Mouse (Mus musculus) kidney, embryonic 14.5 days (tissue): ENCODE data around the gene Sbno2. TPM values are rescaled to one million over a fixed set of nuclear protein-coding genes. Genes with fewer than 3 reads are reported as not detected.

Experiments used
- ATAC-seq: fragments of 200-750 bp; cut with Nextera tagmentation; 2 replicates; pipeline ENCODE4 v1.8.0; 2017; ENCODE audit warnings: moderate number of reproducible peaks, mild to moderate bottlenecking, moderate TSS enrichment, moderate library complexity; ENCODE audit not compliant: low FRiP score, low TSS enrichment
- H3K27ac ChIP-seq: fragments of 300-500 bp; sonication (generic); 2 replicates; pipeline ENCODE4 v1.5.1; 2014; ENCODE audit warnings: low read depth, mild to moderate bottlenecking, low read length, moderate library complexity, mixed read lengths
- H3K27me3 ChIP-seq: fragments of 300-500 bp; sonication (generic); 2 replicates; pipeline ENCODE4 v1.6.1; 2014; ENCODE audit warnings: mild to moderate bottlenecking, low read length; ENCODE audit not compliant: control insufficient read depth, insufficient read depth
- H3K36me3 ChIP-seq: fragments of 300-500 bp; sonication (generic); 2 replicates; pipeline ENCODE4 v1.6.1; 2014; ENCODE audit warnings: low read length, mixed read lengths; ENCODE audit not compliant: control insufficient read depth, insufficient read depth
- H3K4me1 ChIP-seq: fragments of 300-500 bp; sonication (generic); 2 replicates; pipeline ENCODE4 v1.6.1; 2014; ENCODE audit warnings: low read length, mixed read lengths; ENCODE audit not compliant: control insufficient read depth, insufficient read depth
- H3K4me2 ChIP-seq: fragments of 300-500 bp; sonication (generic); replicated peaks from 2 replicates; pipeline ENCODE4 v1.6.1; 2014; ENCODE audit warnings: low read depth, mild to moderate bottlenecking, low read length
- H3K4me3 ChIP-seq: fragments of 300-500 bp; sonication (generic); 2 replicates; pipeline ENCODE4 v1.5.1; 2014; ENCODE audit warnings: mild to moderate bottlenecking, low read length
- H3K9ac ChIP-seq: fragments of 300-500 bp; sonication (generic); 2 replicates; pipeline ENCODE4 v1.6.1; 2014; ENCODE audit warnings: low read depth, mild to moderate bottlenecking, low read length, moderate library complexity
- H3K9me3 ChIP-seq: fragments of 300-500 bp; sonication (generic); 2 replicates; pipeline ENCODE4 v1.6.1; 2016; ENCODE audit warnings: low read length; ENCODE audit not compliant: control insufficient read depth
- WGBS: fragments of 180-500 bp; shearing (Covaris S2); extraction: QIAGEN DNeasy Blood & Tissue Kit; methylation state at CpG from one replicate; pipeline ENCODE4 v1.1.7; 2014; 5-methylcytosine and 5-hydroxymethylcytosine counted together
- polyA plus RNA-seq: library from polyadenylated mRNA; unstranded; fragments of >200 nt; fragmentation: Nextera tagmentation; extraction: Ambion mirVana; gene quantifications from 2 replicates; pipeline ENCODE4 v1.2.1, GENCODE M21; 2014

Gene Sbno2
- polyA plus RNA-seq, 1 experiment from 2014 or later = 14.8 TPM

- no peaks in the 10 kb centered on the region for H3K27me3 ChIP-seq
- H3K4me3 ChIP-seq = no peak overlapping the region
- no peak overlapping the region for H3K27ac ChIP-seq
These were observed 555 bp upstream of the Sbno2 start for GRCm38 (mm10) chr10:80105926-80106325.

GRCm38 (mm10) chr10:80104181-80104580 is 1.2 kb downstream of the Sbno2 start:
- no peak overlapping the region for H3K4me3 ChIP-seq
- H3K9me3 ChIP-seq = no peaks in the 10 kb centered on the region
- 76% methylated on average over 3 of the region's 3 CpGs for WGBS
- H3K27me3 ChIP-seq = no peaks in the 10 kb centered on the region
- H3K27ac ChIP-seq = no peak overlapping the region
- H3K4me1 ChIP-seq = peaks cover 20% of the 10 kb centered on the region
- ATAC-seq = no peak
- no peaks in the 10 kb centered on the region for H3K36me3 ChIP-seq
- no peak overlapping the region for H3K9ac ChIP-seq
- no peak overlapping the region for H3K4me2 ChIP-seq

More at GRCm38 (mm10) chr10:80105926-80106325, 555 bp upstream of the Sbno2 start:
- no peaks in the 10 kb centered on the region for H3K9me3 ChIP-seq
- peaks cover 15% of the 10 kb centered on the region for H3K4me1 ChIP-seq
- H3K4me2 ChIP-seq = no peak overlapping the region
- ATAC-seq = no peak
- 73% methylated on average over 5 of the region's 5 CpGs for WGBS
- H3K9ac ChIP-seq = no peak overlapping the region
- H3K36me3 ChIP-seq = no peaks in the 10 kb centered on the region

- 83% methylated on average over 2 of the region's 2 CpGs for WGBS
- H3K4me2 ChIP-seq = no peak overlapping the region; the same call in 1 of the 2 replicates
- H3K9me3 ChIP-seq = no peaks in the 10 kb centered on the region
- H3K4me1 ChIP-seq = peaks cover 20% of the 10 kb centered on the region
- H3K36me3 ChIP-seq = no peaks in the 10 kb centered on the region
- H3K9ac ChIP-seq = 0 out of 2 replicates have a peak overlapping the region, but pooled peaks have one; percentile 91
- ATAC-seq = no peak
- H3K27me3 ChIP-seq = no peaks in the 10 kb centered on the region
- H3K27ac ChIP-seq = peak overlapping the region; percentile 73
- H3K4me3 ChIP-seq = peak overlapping the region; percentile 95; the same call in 1 of the 2 replicates
These were observed 2.3 kb downstream of the Sbno2 start for GRCm38 (mm10) chr10:80103032-80103431.

- peaks cover 25% of the 10 kb centered on the region for H3K4me1 ChIP-seq
These were observed 3.0 kb downstream of the Sbno2 start for GRCm38 (mm10) chr10:80102216-80102915.

GRCm38 (mm10) chr10:80100982-80101381 is 4.4 kb downstream of the Sbno2 start:
- H3K4me1 ChIP-seq = peaks cover 31% of the 10 kb centered on the region
- no peaks in the 10 kb centered on the region for H3K27me3 ChIP-seq
- peak; percentile 14; the same call in 1 of the 2 replicates for ATAC-seq
- peak overlapping the region; percentile 95; the same call in 1 of the 2 replicates for H3K4me3 ChIP-seq
- H3K4me2 ChIP-seq = peak overlapping the region; percentile 92
- no peaks in the 10 kb centered on the region for H3K9me3 ChIP-seq
- no peak overlapping the region for H3K27ac ChIP-seq
- WGBS = 30% methylated on average over 11 of the region's 11 CpGs
- no peak overlapping the region for H3K9ac ChIP-seq
- H3K36me3 ChIP-seq = no peaks in the 10 kb centered on the region

More at GRCm38 (mm10) chr10:80102216-80102915, 3.0 kb downstream of the Sbno2 start:
- H3K36me3 ChIP-seq = no peaks in the 10 kb centered on the region
- under 1% methylated on average over 58 of the region's 59 CpGs for WGBS
- peak overlapping the region; percentile 92 for H3K4me2 ChIP-seq
- peak overlapping the region; percentile 91 for H3K9ac ChIP-seq
- peak; percentile 86 for ATAC-seq
- H3K27me3 ChIP-seq = no peaks in the 10 kb centered on the region
- peak overlapping the region; percentile 73 for H3K27ac ChIP-seq
- H3K4me3 ChIP-seq = peak overlapping the region; percentile 95
- no peaks in the 10 kb centered on the region for H3K9me3 ChIP-seq

- Histone ChIP-seq H3K36me3 (no peaks in the 10 kb centered on the region), H3K27ac (no peak overlapping the region), H3K9ac (no peak overlapping the region), H3K9me3 (no peaks in the 10 kb centered on the region), H3K4me1 (peaks cover 34% of the 10 kb centered on the region), H3K4me3 (no peak overlapping the region), H3K4me2 (no peak overlapping the region), H3K27me3 (no peaks in the 10 kb centered on the region)
- no peak for ATAC-seq
- WGBS = 86% methylated on average over 5 of the region's 5 CpGs
These were observed 6.7 kb downstream of the Sbno2 start for GRCm38 (mm10) chr10:80098630-80099029.

- H3K9ac ChIP-seq = no peak overlapping the region
- H3K27ac ChIP-seq = no peak overlapping the region; the same call in 1 of the 2 replicates
- H3K4me1 ChIP-seq = peaks cover 29% of the 10 kb centered on the region
- no peak overlapping the region for H3K4me2 ChIP-seq
- WGBS = 23% methylated on average over 7 of the region's 7 CpGs
- ATAC-seq = no peak
- no peaks in the 10 kb centered on the region for H3K9me3 ChIP-seq
- H3K36me3 ChIP-seq = no peaks in the 10 kb centered on the region
- H3K27me3 ChIP-seq = no peaks in the 10 kb centered on the region
- no peak overlapping the region for H3K4me3 ChIP-seq
These were observed 8.1 kb downstream of the Sbno2 start for GRCm38 (mm10) chr10:80097275-80097674.

GRCm38 (mm10) chr10:80095547-80095946 is 9.8 kb downstream of the Sbno2 start:
- Histone ChIP-seq H3K4me3 (no peak overlapping the region), H3K36me3 (no peaks in the 10 kb centered on the region), H3K27ac (no peak overlapping the region), H3K4me1 (peaks cover 15% of the 10 kb centered on the region), H3K27me3 (no peaks in the 10 kb centered on the region), H3K9ac (peak overlapping the region; percentile 28; the same call in 1 of the 2 replicates), H3K4me2 (no peak overlapping the region), H3K9me3 (no peaks in the 10 kb centered on the region)
- WGBS = 83% methylated on average over 5 of the region's 5 CpGs
- no peak for ATAC-seq

GRCm38 (mm10) chr10:80094684-80095083 is 10.7 kb downstream of the Sbno2 start:
- WGBS = 66% methylated on average over 3 of the region's 3 CpGs
- H3K27ac ChIP-seq = no peak overlapping the region
- no peaks in the 10 kb centered on the region for H3K27me3 ChIP-seq
- H3K4me2 ChIP-seq = no peak overlapping the region
- no peak for ATAC-seq
- H3K9ac ChIP-seq = no peak overlapping the region
- no peaks in the 10 kb centered on the region for H3K36me3 ChIP-seq
- H3K4me3 ChIP-seq = no peak overlapping the region
- no peaks in the 10 kb centered on the region for H3K9me3 ChIP-seq
- H3K4me1 ChIP-seq = peaks cover 14% of the 10 kb centered on the region
